Mouse (Mus musculus) layer of hippocampus, postnatal 36 days (tissue): ENCODE data around the gene Tas2r143. TPM values are rescaled to one million over a fixed set of nuclear protein-coding genes. Genes with fewer than 3 reads are reported as not detected.

ENCODE experiments used
- DNase-seq, 2 experiments: peaks; one replicate each; pipeline ENCODE4 v3.0.0; 2022
- total RNA-seq, 2 experiments: library from RNA; stranded (reverse); gene quantifications; 2 replicates each; pipeline ENCODE4 v1.2.3; 2021

Gene Tas2r143
- total RNA-seq = under 1 TPM in 1 of 2 experiments, not detected in 1; 0.40 TPM

DNA sequence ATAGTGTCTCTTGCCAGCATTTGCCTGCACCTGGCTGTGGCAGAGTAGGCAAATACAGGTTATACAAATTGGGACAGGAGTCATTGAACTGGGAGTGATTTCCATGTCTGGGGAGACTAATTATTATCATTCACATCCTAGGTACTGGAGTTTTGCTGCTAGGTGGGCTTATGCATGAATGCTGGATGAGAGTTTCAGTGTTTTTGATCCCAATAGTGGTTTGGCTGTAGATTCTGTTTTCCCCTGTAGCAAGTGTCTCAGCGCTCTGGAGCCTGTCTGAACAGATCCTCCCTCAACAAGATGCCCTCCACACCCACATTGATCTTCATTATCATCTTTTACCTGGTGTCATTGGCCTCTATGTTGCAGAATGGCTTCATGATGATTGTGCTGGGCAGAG is at the start of gene Tas2r143:
TSS of gene Tas2r143 (plus strand) at position 301 of the 400 bp plus-strand sequence.
- DNase-seq = no peak

DNA sequence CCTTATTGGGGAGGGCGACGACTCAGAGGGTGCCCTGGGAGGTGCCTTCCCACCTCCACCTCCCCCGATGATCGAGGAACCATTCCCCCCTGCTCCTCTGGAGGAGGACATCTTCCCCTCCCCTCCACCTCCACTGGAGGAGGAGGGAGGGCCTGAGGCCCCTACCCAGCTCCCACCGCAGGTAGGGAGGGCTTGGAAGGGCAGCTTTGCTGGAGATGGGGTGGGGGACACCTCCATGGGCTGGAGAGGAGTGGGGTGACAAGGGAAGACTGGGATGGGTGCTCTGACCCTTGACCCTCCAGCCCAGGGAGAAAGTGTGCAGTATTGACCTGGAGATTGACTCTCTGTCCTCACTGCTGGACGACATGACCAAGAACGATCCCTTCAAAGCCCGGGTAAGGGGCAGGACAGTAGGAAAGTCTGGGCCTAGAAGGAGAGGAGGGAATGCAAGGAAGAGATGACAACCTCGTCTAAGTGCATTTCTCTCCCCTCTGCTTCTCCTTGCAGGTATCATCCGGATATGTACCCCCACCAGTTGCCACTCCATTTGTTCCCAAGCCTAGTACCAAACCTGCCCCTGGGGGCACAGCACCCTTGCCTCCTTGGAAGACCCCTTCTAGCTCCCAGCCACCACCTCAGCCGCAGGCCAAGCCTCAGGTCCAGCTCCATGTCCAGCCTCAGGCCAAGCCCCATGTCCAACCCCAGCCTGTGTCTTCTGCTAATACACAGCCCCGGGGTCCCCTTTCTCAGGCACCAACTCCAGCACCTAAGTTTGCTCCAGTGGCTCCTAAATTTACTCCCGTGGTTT is 48.9 kb upstream of the Tas2r143 start:
- DNase-seq = no peak

DNA sequence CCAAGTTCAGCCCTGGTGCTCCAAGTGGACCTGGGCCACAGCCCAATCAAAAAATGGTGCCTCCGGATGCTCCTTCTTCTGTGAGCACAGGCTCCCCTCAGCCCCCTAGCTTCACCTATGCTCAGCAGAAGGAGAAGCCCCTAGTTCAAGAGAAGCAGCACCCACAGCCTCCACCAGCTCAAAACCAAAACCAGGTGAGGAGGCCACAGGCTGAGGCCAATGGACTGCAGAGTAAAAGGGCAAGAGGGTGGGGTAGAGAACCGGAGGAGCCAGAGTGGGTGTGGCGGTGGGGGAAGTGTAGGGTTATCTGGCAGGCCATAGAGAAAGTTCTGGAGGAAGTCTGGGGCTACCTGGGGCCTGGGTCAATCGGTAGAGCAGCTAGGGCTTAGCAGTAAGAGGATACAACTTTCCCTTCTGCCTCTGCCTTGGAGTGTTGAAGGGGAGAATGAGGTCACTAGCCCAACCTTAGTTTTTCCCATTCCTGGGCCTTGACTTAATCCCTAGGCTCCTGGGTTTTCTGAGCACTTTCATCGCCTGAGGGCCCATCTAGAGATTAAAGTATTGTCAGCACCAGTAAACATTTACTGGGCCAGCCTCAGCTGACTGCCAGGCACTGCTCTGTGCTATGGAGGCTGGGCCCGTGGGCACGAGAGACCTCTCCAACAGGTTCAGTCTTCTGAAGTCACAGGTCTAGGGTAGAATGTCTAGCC is 48.1 kb upstream of the Tas2r143 start:
- DNase-seq = no peak

DNA sequence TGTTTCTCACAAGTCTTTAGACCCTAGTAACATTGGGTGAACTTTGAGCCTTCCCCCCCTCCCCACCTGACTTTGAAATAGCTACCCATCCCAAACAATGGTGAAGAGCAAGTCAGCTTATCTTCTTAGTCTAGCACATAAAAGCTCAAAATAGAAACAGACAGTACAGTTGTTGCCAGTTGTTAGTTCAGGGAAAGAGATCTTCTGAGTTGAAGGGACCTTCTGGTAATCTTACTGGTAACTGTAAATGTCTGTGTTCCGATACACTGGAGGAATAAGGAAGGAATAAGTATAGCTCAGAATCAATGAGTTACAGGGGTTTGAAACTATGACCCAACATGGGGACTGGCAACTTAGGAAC is 47.6 kb upstream of the Tas2r143 start:
- no peak for DNase-seq

DNA sequence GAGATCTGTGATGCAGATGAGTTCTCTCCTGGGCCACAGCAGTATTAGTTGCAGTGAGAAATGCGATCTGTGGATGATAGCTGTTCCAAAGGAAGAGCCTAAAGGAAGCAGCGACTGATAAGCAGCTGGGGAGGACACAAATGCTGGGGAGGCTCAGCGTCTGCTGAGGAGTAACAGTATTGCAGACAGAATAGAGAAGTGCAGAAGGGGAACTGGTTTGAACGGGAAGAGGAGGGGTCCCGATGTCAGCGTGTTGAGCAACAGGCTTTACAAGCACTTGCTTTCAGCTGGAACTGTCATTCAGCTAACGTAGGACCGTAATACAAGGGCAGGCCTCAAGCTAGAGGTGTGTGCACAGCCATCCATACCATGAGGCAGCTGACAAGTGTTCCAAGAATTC is 46.9 kb upstream of the Tas2r143 start:
- no peak for DNase-seq

DNA sequence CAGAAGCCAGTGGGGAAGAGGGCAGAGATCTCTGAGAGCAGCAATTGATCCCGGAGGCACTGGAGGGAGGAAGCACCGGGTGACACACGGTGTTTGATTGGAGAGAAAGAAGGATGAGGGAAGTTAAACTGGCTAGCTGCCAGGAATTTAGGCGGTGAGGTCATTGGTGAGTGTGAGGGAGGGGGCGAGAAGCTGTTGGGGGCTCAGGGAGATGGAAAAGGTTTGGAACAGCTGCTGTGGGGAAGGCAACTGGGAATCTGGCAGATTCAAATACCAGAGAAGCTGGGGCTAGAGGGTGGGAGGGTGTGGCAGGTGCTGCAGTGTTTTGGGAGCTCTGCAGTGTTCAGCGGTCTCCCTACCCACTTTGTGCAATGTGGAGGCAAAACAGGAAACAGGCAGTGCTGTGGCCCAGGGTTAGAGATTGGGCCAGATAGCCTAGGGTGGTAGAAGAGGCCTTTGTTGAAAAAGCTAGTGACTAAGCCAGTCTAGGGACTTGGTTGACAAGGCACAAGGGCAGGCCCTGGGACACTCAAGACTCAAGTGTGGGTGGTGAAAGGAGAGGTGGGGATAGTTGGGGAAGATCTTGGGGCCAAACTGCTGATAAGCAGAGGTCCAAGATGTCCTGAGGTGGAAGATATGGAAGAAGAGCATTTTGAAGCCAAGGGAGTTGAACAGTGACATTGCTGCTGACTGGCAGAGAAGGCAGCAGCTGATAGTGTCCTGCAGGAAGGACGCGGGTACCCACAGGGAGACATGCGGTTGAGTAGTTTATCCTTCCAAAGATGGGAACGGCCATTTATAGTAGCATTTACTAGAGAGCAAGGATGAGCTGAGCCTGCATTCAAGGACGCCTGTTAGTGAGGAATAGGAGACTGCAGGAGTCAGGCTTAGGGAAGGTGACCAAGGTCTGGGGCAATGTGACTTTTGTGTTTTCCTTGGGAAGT is 45.7 kb upstream of the Tas2r143 start:
- no peak for DNase-seq

DNA sequence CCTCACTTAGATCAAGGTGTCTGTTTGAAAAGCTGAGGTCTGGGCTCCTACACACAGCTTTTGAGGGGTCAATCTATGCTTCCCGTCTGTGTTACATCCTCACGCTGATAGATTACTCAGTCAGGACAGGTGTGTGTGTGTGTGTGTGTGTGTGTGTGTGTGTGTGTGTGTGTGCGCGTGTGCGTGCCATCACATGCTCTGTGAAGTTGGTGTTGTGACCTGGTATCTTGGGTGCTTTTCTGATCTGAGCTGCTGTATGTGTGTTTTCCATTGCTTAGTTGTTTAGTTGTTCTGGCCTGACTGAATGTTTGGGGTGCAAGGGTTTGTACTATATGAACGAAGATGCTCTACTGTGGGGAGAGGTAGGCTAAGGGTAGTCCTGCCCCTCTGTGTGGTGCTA is 44.7 kb upstream of the Tas2r143 start:
- no peak for DNase-seq

DNA sequence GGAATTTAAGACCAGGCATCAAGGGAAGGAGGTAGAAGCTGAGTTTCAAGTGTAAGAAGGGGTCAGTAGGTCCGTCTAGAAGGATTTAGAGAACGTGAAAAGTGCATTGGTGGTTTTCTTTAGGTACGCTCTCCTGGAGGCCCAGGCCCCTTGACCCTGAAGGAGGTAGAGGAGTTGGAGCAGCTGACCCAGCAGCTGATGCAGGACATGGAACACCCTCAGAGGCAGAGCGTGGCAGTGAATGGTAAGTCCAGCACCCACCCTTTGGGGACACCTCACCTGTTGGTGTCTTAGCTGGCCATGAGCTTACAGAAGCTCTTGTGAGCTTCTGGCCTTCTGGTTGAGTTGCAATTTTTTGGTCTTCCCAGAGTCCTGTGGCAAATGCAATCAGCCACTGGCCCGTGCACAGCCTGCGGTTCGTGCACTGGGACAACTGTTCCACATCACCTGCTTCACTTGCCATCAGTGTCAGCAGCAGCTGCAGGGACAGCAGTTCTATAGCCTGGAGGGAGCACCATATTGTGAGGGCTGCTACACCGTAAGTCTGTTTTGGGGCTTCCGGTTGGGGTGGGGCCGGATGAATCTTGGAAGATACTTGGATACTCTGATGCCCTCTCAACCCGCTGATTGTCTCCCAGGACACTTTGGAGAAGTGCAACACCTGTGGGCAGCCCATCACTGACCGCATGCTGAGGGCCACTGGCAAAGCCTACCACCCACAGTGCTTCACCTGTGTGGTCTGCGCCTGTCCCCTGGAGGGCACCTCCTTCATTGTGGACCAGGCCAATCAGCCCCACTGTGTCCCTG is 44.0 kb upstream of the Tas2r143 start:
- no peak for DNase-seq

DNA sequence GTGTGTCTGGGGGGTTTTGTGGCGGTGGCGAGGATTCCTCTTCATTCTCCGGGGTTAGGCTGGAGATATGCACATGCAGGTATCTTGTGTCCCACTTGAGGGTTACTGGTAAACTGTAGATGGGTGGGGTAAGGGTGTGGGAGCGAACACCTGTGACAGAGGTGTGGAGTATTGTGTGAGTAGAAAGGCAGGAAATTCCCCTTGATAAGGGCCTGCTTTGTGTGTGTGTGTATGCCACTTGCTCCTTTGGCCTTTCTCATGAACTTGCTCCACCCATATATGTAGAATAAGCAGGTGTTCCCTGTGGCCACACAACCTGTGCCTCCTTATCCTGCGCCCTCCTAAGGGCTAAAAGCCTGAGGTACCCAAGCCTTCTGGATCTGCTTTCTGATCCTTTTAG is 43.1 kb upstream of the Tas2r143 start:
- DNase-seq = no peak

DNA sequence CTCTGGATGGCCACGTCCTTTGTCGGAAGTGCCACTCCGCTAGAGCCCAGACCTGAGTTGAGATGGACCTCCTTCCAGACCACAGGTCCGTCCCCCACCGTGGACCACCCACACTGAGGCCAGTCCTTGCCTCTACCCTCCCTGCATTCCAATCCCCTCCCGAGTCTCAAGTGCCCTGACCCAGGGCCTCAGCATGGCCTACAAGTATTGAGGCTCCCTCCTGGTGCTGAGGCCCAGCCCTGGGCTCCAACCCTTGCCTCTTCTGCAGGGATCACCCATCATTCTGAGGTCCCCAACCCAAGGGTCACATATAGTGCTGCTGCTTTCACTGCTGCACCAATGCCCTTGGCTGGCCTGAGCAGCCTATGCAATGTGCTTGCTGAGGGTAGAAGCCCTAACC is 42.1 kb upstream of the Tas2r143 start:
- DNase-seq = no peak

DNA sequence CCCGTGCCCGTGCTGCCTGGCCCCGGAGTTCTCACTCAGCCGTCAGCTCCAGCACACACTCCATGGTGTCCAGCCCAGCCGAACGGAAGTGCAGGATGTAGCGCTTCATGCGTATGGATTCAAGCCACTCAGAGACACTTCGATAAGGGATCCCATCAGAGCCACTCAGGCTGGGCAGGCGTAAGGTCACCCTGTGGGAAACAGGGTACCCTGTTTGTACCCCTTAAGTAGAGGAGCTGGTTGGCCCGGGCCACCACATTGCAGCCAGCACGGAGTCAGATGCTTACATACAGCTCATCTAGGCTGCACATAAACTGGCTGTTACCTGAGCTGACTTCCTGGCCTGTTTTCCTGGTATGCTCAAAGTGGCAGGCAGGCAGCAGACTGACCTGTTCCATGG is 41.1 kb upstream of the Tas2r143 start:
- no peak for DNase-seq

DNA sequence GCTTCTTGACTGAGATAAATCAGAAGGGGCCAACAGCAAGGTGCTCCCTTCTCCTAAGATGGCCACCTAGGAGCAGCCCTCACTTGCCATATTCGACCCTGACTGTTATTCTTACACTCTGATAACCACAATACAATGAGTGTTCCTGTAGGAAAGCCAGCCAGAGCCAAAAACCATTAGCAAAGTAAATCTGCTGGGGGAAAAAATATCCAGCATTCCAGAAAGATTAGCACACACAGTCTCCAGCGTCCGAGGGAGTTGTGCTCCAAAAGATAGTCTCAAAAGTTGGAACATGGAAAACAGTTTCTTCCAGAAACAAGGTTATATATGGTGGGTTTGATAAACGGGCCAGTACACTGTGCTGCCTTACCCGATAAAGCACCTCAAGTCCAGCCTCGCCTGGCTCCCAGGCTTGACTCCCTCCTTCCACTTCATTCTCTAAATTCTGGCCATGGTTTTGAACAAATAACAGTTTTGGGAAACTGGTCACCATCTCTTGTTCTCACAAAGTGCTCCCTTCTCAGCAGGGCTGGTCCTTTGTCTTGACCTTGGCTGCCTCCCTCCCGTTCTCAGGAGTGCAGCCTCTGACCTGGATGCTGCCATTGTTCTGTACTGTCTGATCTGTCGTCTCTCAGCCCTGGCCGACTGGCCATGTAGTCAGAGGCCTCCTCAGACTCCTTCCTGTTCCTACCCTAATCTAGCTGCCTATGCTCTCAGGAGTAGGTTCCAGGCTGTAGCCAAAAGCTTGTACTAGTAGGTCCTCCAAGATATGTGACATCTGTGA is 40.5 kb upstream of the Tas2r143 start:
- DNase-seq = no peak

DNA sequence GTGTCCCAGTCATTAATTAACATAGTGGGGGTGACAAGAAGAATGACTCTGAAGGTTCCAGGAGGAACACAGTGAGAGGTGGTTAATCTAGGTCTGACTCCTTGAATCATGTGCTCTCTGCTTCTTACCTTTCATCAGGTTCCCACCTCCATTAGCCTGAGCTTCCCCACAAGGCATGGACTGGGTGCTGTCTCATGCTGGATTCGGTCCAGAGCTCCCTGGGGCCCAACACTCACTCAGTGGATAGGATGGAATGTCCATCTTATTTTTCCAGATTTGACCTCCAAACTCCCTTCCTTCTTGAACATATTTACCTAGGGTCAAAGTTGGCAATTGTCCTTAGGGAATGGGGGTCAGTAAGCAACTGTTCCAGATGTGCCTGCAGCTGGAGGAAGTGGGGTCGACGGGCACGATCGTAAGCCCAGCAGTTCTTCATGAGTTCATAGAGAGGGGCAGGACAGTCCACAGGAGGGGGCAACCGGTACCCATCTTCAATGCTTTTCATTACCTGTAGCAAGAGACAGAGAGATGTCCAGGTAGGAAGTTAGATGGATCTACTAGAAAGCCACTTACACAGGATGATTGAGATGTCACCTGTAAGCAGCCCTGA is 39.7 kb upstream of the Tas2r143 start:
- no peak for DNase-seq

DNA sequence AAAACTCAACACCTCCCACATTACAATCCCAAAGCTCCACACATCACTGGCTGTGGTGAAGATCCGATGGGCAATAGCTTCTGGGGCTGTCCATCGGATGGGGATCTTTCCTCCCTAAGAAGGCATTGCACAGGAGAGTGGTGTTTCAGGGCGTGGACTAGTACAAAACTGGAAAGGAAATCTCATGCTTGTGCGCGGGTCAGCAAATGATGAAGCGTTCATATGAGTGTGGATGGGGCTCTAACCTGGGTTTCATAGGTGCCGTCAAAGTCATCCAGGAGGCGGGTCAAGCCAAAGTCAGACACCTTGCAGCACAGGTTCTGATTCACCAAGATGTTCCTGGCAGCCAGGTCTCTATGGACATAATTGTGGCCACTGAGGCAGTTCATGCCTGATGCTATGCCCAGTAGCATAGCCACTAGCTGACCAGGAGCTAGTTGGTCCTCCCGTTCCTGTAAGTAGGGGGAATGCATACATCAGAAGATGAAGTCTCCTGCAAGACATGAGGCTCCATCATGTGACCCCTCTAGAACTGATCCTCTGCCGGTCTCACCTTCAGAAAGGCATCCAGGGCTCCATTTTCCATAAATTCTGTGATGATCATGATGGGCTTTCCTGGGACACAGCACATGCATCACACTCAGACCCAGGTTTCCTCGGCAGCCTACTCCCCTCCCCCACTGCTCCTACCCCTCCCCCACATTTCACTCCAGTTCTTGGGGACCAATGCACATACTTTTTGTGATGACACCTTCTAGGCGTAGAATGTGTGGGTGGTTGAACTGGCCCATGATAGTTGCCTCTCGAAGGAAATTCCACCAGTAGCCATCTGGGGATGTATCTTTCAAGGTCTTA is 38.8 kb upstream of the Tas2r143 start:
- DNase-seq = no peak

DNA sequence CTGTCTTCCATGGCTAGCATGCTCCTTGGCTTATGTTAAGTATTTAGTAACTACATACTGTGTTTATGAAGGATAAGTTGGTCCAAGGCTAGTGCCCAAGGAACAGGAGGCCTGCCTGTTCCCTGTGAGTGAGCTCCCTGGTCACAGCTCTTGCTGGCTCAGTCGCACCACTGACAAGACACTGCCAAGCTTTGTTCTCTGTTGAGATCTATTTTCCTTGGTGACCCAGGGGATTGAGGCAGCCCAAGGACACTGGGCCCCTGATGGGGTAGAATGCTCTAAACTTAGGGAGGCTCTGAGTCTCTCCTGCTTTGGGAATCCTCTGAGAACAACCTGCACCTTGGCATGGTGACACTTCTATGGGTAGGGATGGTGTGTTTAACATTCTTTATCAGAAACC is 38.0 kb upstream of the Tas2r143 start:
- DNase-seq = no peak

DNA sequence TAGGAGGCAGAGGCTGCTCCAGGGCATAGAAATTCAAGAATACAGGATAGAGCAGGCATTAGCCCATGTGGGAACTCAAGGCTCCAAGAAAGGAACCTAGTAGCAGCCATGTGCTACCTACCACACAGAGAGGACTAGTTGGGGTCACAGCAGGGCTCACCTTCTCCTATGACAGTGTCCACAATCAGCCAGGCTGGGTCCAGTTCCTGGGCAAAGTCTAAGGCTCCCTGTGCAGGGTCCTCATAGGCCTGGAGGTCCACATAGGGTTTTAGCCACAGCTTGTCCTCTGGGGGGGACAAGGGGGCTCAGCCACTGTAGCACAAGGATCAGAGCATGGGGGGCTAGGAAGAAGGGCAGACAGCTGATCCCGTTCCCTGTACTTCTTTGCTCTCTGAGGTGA is 37.5 kb upstream of the Tas2r143 start:
- no peak for DNase-seq

DNA sequence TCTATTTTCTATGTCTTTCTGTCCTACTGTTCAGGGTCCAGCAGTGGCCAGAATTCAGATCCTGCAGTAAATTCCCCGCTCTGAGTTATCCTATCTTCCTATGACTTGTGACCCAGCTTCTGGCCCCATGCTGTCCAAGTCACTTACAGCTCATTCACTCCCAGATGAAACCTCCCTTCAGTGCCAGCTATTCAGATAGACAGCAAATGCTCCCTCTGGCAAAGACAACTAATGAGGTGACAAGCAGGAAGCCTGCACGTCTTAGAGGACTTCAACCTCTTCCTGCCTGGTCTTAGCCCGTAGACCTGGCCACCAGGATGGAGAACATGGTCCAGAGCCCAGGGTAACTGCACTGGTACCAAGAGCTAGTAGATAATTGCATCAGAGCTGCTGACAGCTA is 37.1 kb upstream of the Tas2r143 start:
- DNase-seq = no peak

DNA sequence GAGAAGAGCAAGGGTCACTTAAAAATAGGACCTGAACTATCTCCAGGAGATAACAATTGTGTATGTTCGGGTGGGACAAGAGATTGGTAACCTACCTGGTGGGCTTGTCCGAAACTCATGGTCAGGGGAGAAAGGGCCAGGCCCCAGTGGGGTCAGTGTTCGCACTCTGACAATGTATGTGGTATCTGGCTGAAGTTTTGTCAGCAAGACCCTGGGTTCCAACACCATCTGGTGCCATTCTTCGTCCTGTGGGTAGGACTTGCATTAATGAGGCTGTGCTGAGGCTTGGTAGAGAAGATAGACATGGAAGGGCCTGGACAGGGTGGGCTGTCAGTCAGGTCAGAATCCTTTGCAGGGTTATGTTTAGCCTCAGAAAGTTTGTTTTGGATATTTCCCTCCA is 36.0 kb upstream of the Tas2r143 start:
- DNase-seq = no peak

DNA sequence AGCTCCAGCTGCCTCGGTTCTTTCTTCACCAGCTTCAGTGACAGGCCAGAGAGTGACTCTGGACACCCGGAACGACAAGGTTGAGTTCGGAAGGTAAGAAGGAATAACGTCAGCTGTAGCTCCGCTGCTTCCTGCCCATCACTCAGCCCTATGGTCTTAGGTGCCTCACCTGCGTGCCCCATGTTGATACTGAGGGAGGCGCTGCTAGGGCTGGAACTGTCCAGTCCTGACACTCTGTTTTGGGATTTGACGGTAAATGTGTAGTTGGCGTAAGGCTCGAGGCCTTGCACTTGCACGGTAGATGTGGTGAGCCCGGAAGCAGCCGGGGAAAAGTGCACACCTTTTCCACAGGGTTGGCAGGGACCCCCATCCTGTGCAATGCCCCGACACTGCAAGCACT is 35.4 kb upstream of the Tas2r143 start:
- DNase-seq = no peak

DNA sequence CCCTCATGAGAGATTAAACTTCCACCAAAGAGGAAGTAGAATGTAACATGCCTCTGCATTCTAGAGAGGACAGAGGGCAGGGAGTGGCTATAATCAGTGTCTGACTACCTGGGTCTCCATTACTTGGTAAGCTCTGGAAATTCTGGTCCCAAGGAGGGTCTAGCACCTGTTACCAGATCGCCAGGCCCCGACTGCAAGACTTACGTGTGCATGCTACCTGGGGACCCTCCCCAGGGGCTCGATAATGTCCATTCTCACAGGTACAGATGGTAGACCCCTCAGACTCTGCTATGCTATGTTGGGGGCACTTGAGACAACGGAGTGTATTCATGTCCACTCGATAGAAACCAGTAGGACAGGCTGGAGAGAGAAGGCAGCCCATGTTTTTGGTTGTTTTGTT is 34.8 kb upstream of the Tas2r143 start:
- no peak for DNase-seq
